Mouse (Mus musculus) brown adipose tissue, adult 24 weeks (tissue): Measurements from ENCODE around the gene Colca2. TPM values are rescaled to one million over a fixed set of nuclear protein-coding genes. Genes with fewer than 3 reads are reported as not detected.

Experiments
- polyA plus RNA-seq: library from polyadenylated mRNA; stranded (reverse); fragments of >200 nt; gene quantifications from 2 replicates; pipeline ENCODE4 v1.2.4, GENCODE M21; 2012; ENCODE audit not compliant: missing spikeins, insufficient read depth, insufficient read length

Gene Colca2
- polyA plus RNA-seq, 1 experiment = 15.1 TPM

Other genes starting within 250 kb of the Colca2 start
- gene Btg4, start 217.7 kb downstream of the Colca2 start, polyA plus RNA-seq = not detected in 2 replicates
- gene Layn, start 201.5 kb downstream of the Colca2 start, polyA plus RNA-seq = 1.6 and 1.7 TPM in 2 replicates
- gene 4833427G06Rik, start 176.5 kb downstream of the Colca2 start, polyA plus RNA-seq = not detected in 2 replicates
- gene Gm32742, start 113.1 kb downstream of the Colca2 start, polyA plus RNA-seq = not detected in 2 replicates
- gene Pou2af1, start 64.9 kb downstream of the Colca2 start, polyA plus RNA-seq = 1.2 TPM in 1 of 2 replicates, not detected in the other
- gene 1810046K07Rik, start 50.3 kb upstream of the Colca2 start, polyA plus RNA-seq = not detected in 2 replicates